Mouse (Mus musculus): ENCODE results near the gene Pole3.
A peak's percentile ranks its signal among the peaks of the same experiment; 100 is the strongest.
"Not testable (repeated sequence)": the region's sequence is repeated elsewhere in the genome, so short reads cannot be mapped to it uniquely, and the experiment has no call there.

Gene Pole3

GRCm38 (mm10) chr4:62487914-62488313 is 37.0 kb downstream of the Pole3 start:
- no peak for DNase-seq (ENCODE audit: low spot score in 2 of 2)

- DNase-seq (ENCODE audit: low spot score in 2 of 2) = no peak
These were observed 37.7 kb downstream of the Pole3 start for GRCm38 (mm10) chr4:62487172-62487571.

GRCm38 (mm10) chr4:62486162-62486696 is 38.6 kb downstream of the Pole3 start:
- DNase-seq (ENCODE audit: low spot score in 2 of 2) = peak in 1 of 2 experiments; percentile 60

GRCm38 (mm10) chr4:62485450-62486161 is 39.3 kb downstream of the Pole3 start:
- DNase-seq (ENCODE audit: low spot score in 2 of 2) = peak; percentile 40 to 71

- no peak for DNase-seq (ENCODE audit: low spot score in 2 of 2)
These were observed 39.9 kb downstream of the Pole3 start for GRCm38 (mm10) chr4:62484928-62485327.

- DNase-seq (ENCODE audit: low spot score in 2 of 2) = no peak
These were observed 43.9 kb downstream of the Pole3 start for GRCm38 (mm10) chr4:62480709-62481605.

- DNase-seq (ENCODE audit: low spot score in 2 of 2) = peak; percentile 34 to 76
These were observed 44.7 kb downstream of the Pole3 start, which contains the start of gene Bspry for GRCm38 (mm10) chr4:62479937-62480708. Bspry (plus strand) TSS chr4:62480053.

- DNase-seq (ENCODE audit: low spot score in 2 of 2) = not testable (repeated sequence)
These were observed 45.3 kb downstream of the Pole3 start for GRCm38 (mm10) chr4:62479593-62479936.

GRCm38 (mm10) chr4:62477542-62478244 is 47.2 kb downstream of the Pole3 start:
- no peak for DNase-seq (ENCODE audit: low spot score in 2 of 2)

GRCm38 (mm10) chr4:62475793-62476192 is 49.1 kb downstream of the Pole3 start:
- DNase-seq (ENCODE audit: low spot score in 2 of 2) = no peak

- DNase-seq (ENCODE audit: low spot score in 2 of 2) = no peak
These were observed 49.7 kb downstream of the Pole3 start for GRCm38 (mm10) chr4:62475131-62475530.

Data from spleen, postnatal 4 days (tissue).